Mouse (Mus musculus): ENCODE data around the gene Mrtfa. TPM values are rescaled to one million over a fixed set of nuclear protein-coding genes. Genes with fewer than 3 reads are reported as not detected.

Mrtfa gene
- polyA plus RNA-seq, 1 experiment from 2014 or later = 15.5 TPM

DNA sequence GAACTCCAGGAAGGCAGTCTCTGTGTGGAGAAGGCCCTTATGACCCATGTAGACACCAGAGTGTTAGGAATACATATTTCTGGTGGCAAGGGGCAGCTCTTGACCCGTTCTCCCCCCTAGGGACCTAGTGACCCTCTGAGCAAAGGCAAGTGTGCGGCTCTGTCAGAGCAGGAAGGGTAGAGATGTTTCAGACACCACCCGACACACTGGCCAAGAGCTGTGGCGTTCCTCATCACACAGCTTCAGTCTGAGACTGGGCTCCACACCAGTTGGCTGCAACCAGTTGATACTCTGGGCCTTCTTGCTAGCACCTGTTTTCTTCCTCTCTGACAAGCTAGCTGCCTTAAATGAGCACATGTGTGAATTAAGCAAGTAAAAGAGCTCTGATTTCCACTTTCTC lies 158.9 kb downstream of the Mrtfa start:
- WGBS = 80% methylated on average over 4 of the region's 4 CpGs
- Histone ChIP-seq H3K9me3 (replicated peaks; ENCODE audit: control insufficient read depth, low read length) (no peaks in the 10 kb centered on the region), H3K27ac (replicated peaks; ENCODE audit: low read depth, low read length) (no peak overlapping the region), H3K4me1 (ENCODE audit: control insufficient read depth, insufficient read depth, low read length) (peaks cover 4% of the 10 kb centered on the region; the same call in 1 of the 2 replicates), H3K36me3 (replicated peaks; ENCODE audit: control insufficient read depth, insufficient read depth, low read depth, low read length) (no peaks in the 10 kb centered on the region), H3K4me2 (ENCODE audit: low read depth, low read length) (no peak overlapping the region), H3K27me3 (ENCODE audit: control insufficient read depth, insufficient read depth, low read length) (no peaks in the 10 kb centered on the region), H3K9ac (replicated peaks; ENCODE audit: low read length) (no peak overlapping the region), H3K4me3 (ENCODE audit: low read depth, low read length) (no peak overlapping the region)
- ATAC-seq (replicated peaks; ENCODE audit: insufficient number of reproducible peaks, low FRiP score, low TSS enrichment, low read depth) (no peak), DNase-seq (ENCODE audit: low spot score) (no peak)

DNA sequence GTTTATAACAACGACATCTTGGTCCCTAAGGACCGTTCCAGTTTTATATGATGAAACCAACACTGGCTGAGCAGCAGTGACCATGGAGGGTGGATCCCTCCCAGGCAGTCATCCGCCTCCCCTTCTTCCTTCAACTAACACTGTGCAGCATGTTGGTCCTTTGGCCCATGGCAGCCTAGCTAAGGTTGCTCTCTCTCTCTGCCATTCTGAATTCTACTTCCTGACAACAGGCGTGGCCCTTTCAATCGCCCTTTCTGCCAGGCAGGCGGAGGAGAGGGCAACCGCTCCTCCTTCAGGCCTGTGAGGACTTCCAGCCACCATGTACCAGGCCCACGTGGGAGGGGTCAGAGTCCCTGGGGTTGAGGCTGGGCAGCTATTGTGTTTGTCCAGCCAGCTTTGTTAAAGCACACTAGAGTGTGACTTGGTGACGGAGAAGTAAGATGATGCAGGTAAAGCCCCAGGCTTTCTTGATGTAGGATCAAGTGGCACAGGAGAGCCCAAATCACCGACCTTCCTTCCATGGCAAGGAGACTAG lies 159.6 kb downstream of the Mrtfa start:
- Histone ChIP-seq H3K9ac (replicated peaks; ENCODE audit: low read length) (no peak overlapping the region), H3K27ac (replicated peaks; ENCODE audit: low read depth, low read length) (no peak overlapping the region), H3K4me1 (ENCODE audit: control insufficient read depth, insufficient read depth, low read length) (peaks cover 4% of the 10 kb centered on the region; the same call in 1 of the 2 replicates), H3K27me3 (ENCODE audit: control insufficient read depth, insufficient read depth, low read length) (no peaks in the 10 kb centered on the region), H3K4me3 (ENCODE audit: low read depth, low read length) (no peak overlapping the region), H3K4me2 (ENCODE audit: low read depth, low read length) (no peak overlapping the region), H3K9me3 (replicated peaks; ENCODE audit: control insufficient read depth, low read length) (no peaks in the 10 kb centered on the region), H3K36me3 (replicated peaks; ENCODE audit: control insufficient read depth, insufficient read depth, low read depth, low read length) (no peaks in the 10 kb centered on the region)
- no peak for ATAC-seq (replicated peaks; ENCODE audit: insufficient number of reproducible peaks, low FRiP score, low TSS enrichment, low read depth)
- 78% methylated on average over 10 of the region's 10 CpGs for whole genome bisulfite sequencing
- DNase-seq (ENCODE audit: low spot score) = no peak

DNA sequence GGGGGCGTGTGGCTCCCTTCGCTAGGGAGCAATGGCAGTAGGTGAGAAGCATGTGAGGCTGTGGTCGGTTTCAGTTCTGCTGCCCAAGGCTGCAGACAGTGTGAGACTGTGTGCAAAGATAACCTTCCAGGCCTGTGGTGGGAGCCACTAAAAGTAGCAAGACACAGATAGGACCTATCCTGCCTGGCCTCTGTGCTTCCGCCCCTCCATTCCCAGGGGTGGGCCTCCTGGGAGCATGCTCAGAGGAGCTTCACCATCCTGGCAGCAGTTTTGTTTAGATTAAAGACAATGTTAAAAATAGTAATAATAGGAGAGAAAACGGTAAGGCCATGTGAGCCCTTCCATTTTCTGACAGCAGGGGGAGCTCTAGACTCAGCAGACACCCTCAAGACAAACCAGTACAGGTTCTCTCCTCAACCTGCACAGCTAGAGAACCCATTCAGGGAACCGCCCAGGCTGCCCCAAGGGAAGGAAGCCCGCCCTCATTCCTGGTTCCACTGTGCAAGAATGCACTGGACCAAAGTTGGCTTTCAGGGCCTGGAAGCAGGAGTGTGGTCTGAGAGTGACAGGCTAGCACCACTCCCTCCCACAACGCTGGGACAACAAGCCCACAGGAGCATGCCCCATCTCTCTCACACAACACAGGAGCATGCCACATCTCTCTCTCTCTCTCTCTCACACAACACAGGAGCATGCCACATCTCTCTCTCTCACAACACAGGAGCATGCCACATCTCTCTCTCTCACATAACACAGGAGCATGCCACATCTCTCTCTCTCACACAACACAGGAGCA lies 163.0 kb downstream of the Mrtfa start:
- H3K9ac ChIP-seq (replicated peaks; ENCODE audit: low read length) = no peak overlapping the region
- H3K27ac ChIP-seq (replicated peaks; ENCODE audit: low read depth, low read length) = no peak overlapping the region
- no peaks in the 10 kb centered on the region for H3K4me1 ChIP-seq (ENCODE audit: control insufficient read depth, insufficient read depth, low read length)
- peak; percentile 82 for DNase-seq (ENCODE audit: low spot score)
- H3K27me3 ChIP-seq (ENCODE audit: control insufficient read depth, insufficient read depth, low read length) = no peaks in the 10 kb centered on the region
- 39% methylated on average over 8 of the region's 8 CpGs for WGBS
- no peak; the same call in 1 of the 2 replicates for ATAC-seq (replicated peaks; ENCODE audit: insufficient number of reproducible peaks, low FRiP score, low TSS enrichment, low read depth)
- H3K36me3 ChIP-seq (replicated peaks; ENCODE audit: control insufficient read depth, insufficient read depth, low read depth, low read length) = no peaks in the 10 kb centered on the region
- H3K4me3 ChIP-seq (ENCODE audit: low read depth, low read length) = no peak overlapping the region
- H3K4me2 ChIP-seq (ENCODE audit: low read depth, low read length) = no peak overlapping the region
- no peaks in the 10 kb centered on the region for H3K9me3 ChIP-seq (replicated peaks; ENCODE audit: control insufficient read depth, low read length)

DNA sequence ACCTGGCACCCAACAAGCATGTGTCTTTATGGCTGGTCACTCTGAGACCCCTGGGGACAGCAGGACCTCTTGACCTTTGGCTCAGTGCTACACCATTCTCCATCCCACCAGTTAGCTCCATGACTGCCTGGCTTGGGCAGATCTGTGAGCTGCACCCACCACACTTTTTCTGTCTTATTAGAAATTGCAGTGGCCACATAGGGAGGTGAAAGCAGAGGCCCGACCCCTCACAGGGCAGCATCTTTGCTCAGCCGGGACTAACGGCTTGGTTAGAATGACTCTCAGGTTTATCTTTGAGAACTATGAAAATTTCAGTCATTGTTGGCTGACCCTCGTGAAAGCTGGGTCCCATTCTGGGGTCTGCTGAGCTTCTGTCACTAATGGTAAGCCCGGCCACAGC lies 163.7 kb downstream of the Mrtfa start:
- H3K4me1 ChIP-seq (ENCODE audit: control insufficient read depth, insufficient read depth, low read length) = no peaks in the 10 kb centered on the region
- no peak overlapping the region for H3K4me2 ChIP-seq (ENCODE audit: low read depth, low read length)
- H3K36me3 ChIP-seq (replicated peaks; ENCODE audit: control insufficient read depth, insufficient read depth, low read depth, low read length) = no peaks in the 10 kb centered on the region
- WGBS = 76% methylated on average over 5 of the region's 5 CpGs
- H3K9ac ChIP-seq (replicated peaks; ENCODE audit: low read length) = no peak overlapping the region
- no peak for ATAC-seq (replicated peaks; ENCODE audit: insufficient number of reproducible peaks, low FRiP score, low TSS enrichment, low read depth)
- H3K9me3 ChIP-seq (replicated peaks; ENCODE audit: control insufficient read depth, low read length) = no peaks in the 10 kb centered on the region
- no peak overlapping the region for H3K4me3 ChIP-seq (ENCODE audit: low read depth, low read length)
- DNase-seq (ENCODE audit: low spot score) = no peak
- H3K27ac ChIP-seq (replicated peaks; ENCODE audit: low read depth, low read length) = no peak overlapping the region
- H3K27me3 ChIP-seq (ENCODE audit: control insufficient read depth, insufficient read depth, low read length) = no peaks in the 10 kb centered on the region

DNA sequence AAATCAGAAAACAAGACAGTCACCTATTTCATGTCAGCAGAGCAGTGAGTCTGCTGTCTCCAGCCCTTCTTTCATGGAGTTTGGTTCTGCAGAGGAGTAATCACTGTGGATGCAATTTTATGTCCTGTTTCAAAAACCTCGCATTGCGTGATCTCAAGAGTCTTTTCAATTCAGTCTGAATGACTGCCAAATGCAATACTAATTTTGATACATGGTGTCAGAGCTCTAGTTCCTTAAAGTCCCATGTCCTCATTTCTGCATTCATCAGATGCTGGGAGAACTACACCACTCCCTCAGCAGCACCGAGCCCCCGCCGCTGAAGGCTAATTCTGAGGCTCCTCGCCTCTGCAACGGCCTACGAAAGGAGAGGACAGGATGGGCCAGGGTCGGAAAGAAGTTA lies 166.7 kb downstream of the Mrtfa start:
- no peak for DNase-seq (ENCODE audit: low spot score)
- H3K4me2 ChIP-seq (ENCODE audit: low read depth, low read length) = no peak overlapping the region
- H3K4me3 ChIP-seq (ENCODE audit: low read depth, low read length) = no peak overlapping the region
- H3K27me3 ChIP-seq (ENCODE audit: control insufficient read depth, insufficient read depth, low read length) = no peaks in the 10 kb centered on the region
- ATAC-seq (replicated peaks; ENCODE audit: insufficient number of reproducible peaks, low FRiP score, low TSS enrichment, low read depth) = no peak
- no peaks in the 10 kb centered on the region for H3K9me3 ChIP-seq (replicated peaks; ENCODE audit: control insufficient read depth, low read length)
- no peaks in the 10 kb centered on the region; the same call in 1 of the 2 replicates for H3K36me3 ChIP-seq (replicated peaks; ENCODE audit: control insufficient read depth, insufficient read depth, low read depth, low read length)
- WGBS = 95% methylated on average over 9 of the region's 9 CpGs
- no peak overlapping the region for H3K9ac ChIP-seq (replicated peaks; ENCODE audit: low read length)
- H3K4me1 ChIP-seq (ENCODE audit: control insufficient read depth, insufficient read depth, low read length) = no peaks in the 10 kb centered on the region
- no peak overlapping the region for H3K27ac ChIP-seq (replicated peaks; ENCODE audit: low read depth, low read length)

DNA sequence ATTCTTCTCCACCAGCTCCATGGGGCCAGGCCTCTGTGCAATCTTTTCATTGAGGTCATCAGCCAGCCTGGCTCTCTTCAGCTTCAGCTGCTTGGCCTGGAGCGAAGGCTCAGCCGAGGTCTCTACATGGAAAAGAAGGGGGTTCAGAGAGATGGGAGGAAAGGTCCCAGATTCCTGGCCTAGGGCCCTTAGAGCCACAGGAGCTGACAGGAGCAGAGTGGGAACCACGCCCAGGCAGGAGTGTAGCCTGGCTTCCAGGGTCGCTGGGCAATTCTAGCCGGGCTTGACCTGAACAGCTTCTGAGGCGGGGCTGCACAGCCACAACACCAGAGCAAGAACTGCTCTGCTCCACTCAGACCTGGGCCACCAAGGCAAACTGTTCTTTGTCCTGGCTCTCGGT lies 168.1 kb downstream of the Mrtfa start:
- WGBS = 89% methylated on average over 7 of the region's 7 CpGs
- Histone ChIP-seq H3K4me2 (ENCODE audit: low read depth, low read length) (no peak overlapping the region), H3K4me1 (ENCODE audit: control insufficient read depth, insufficient read depth, low read length) (no peaks in the 10 kb centered on the region), H3K27me3 (ENCODE audit: control insufficient read depth, insufficient read depth, low read length) (no peaks in the 10 kb centered on the region), H3K36me3 (replicated peaks; ENCODE audit: control insufficient read depth, insufficient read depth, low read depth, low read length) (peaks cover 7% of the 10 kb centered on the region; the same call in 1 of the 2 replicates), H3K27ac (replicated peaks; ENCODE audit: low read depth, low read length) (no peak overlapping the region), H3K4me3 (ENCODE audit: low read depth, low read length) (no peak overlapping the region), H3K9ac (replicated peaks; ENCODE audit: low read length) (no peak overlapping the region), H3K9me3 (replicated peaks; ENCODE audit: control insufficient read depth, low read length) (no peaks in the 10 kb centered on the region)
- ATAC-seq (replicated peaks; ENCODE audit: insufficient number of reproducible peaks, low FRiP score, low TSS enrichment, low read depth) (no peak), DNase-seq (ENCODE audit: low spot score) (no peak)

DNA sequence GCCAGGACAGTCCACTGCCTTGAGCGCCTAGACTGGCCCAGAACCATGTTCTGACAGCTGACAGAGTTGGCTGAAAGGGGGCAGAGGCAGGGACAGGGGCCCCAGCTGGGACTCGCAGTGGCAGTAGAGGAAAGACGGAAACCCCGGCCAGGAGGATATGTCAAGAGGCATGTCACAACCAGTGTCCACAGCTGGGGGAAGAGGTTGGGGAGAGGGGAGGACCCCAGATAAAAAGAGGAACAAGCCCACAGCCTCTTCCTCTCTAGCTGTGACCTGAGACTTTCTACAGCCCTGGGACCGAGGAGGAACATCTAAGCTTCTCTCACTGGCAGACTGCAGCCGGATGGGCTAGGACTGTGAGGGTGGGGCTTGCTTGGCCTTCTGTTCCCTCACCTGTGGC lies 169.2 kb downstream of the Mrtfa start:
- Histone ChIP-seq H3K9ac (replicated peaks; ENCODE audit: low read length) (no peak overlapping the region), H3K4me2 (ENCODE audit: low read depth, low read length) (no peak overlapping the region), H3K9me3 (replicated peaks; ENCODE audit: control insufficient read depth, low read length) (no peaks in the 10 kb centered on the region), H3K4me1 (ENCODE audit: control insufficient read depth, insufficient read depth, low read length) (no peaks in the 10 kb centered on the region), H3K27ac (replicated peaks; ENCODE audit: low read depth, low read length) (no peak overlapping the region), H3K36me3 (replicated peaks; ENCODE audit: control insufficient read depth, insufficient read depth, low read depth, low read length) (peaks cover 9% of the 10 kb centered on the region), H3K27me3 (ENCODE audit: control insufficient read depth, insufficient read depth, low read length) (no peaks in the 10 kb centered on the region), H3K4me3 (ENCODE audit: low read depth, low read length) (no peak overlapping the region)
- no peak for DNase-seq (ENCODE audit: low spot score)
- no peak for ATAC-seq (replicated peaks; ENCODE audit: insufficient number of reproducible peaks, low FRiP score, low TSS enrichment, low read depth)
- 91% methylated on average over 6 of the region's 6 CpGs for WGBS

DNA sequence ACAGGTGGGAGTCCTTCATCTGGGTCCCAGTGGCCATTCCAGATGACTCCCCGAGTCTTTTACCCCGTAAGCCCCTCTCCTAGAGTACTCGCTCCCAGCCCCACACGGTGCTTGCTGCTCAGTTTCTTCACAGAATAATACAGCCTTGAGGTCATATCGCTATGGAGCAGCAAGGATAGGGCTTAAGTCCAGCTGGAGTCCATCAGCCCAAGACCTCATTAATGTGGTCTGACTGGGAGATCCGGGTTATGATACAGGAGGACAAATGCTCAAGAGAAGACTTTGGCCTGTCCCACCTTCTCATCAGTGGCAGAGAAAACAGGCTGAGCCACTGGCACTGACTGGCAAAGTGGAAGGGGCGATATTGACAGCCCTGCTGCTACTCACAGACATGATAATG lies 173.2 kb downstream of the Mrtfa start:
- ATAC-seq (replicated peaks; ENCODE audit: insufficient number of reproducible peaks, low FRiP score, low TSS enrichment, low read depth) = no peak
- H3K4me1 ChIP-seq (ENCODE audit: control insufficient read depth, insufficient read depth, low read length) = no peaks in the 10 kb centered on the region
- H3K27ac ChIP-seq (replicated peaks; ENCODE audit: low read depth, low read length) = no peak overlapping the region
- WGBS = 87% methylated on average over 7 of the region's 7 CpGs
- no peak overlapping the region for H3K9ac ChIP-seq (replicated peaks; ENCODE audit: low read length)
- DNase-seq (ENCODE audit: low spot score) = no peak
- H3K36me3 ChIP-seq (replicated peaks; ENCODE audit: control insufficient read depth, insufficient read depth, low read depth, low read length) = peaks cover 9% of the 10 kb centered on the region
- H3K4me3 ChIP-seq (ENCODE audit: low read depth, low read length) = no peak overlapping the region
- no peaks in the 10 kb centered on the region for H3K9me3 ChIP-seq (replicated peaks; ENCODE audit: control insufficient read depth, low read length)
- H3K4me2 ChIP-seq (ENCODE audit: low read depth, low read length) = no peak overlapping the region
- no peaks in the 10 kb centered on the region for H3K27me3 ChIP-seq (ENCODE audit: control insufficient read depth, insufficient read depth, low read length)
